Mouse (Mus musculus) kidney, postnatal 0 days (tissue): Measurements from ENCODE around the gene Fzd4. TPM values are rescaled to one million over a fixed set of nuclear protein-coding genes. Genes with fewer than 3 reads are reported as not detected.

ENCODE experiments used
- ATAC-seq: fragments of 200-750 bp; cut with Nextera tagmentation; replicated peaks from 2 replicates; pipeline ENCODE4 v1.8.0; 2017; ENCODE audit warnings: low read depth, moderate number of reproducible peaks, moderate TSS enrichment, moderate library complexity; ENCODE audit not compliant: low FRiP score
- DNase-seq: peaks from one replicate; pipeline ENCODE4 v3.0.0-alpha.2; 2016; ENCODE audit warnings: low spot score
- H3K27ac ChIP-seq: fragments of 300-500 bp; sonication (generic); 2 replicates; pipeline ENCODE4 v1.5.1; 2014; ENCODE audit warnings: mild to moderate bottlenecking
- H3K27me3 ChIP-seq: fragments of 300-500 bp; sonication (generic); 2 replicates; pipeline ENCODE4 v1.6.1; 2014; ENCODE audit warnings: low read length, mixed read lengths; ENCODE audit not compliant: insufficient read depth
- H3K36me3 ChIP-seq: fragments of 300-500 bp; sonication (generic); 2 replicates; pipeline ENCODE4 v1.6.1; 2014; ENCODE audit warnings: low read length, mixed read lengths; ENCODE audit not compliant: insufficient read depth
- H3K4me1 ChIP-seq: fragments of 300-500 bp; sonication (generic); replicated peaks from 2 replicates; pipeline ENCODE4 v1.6.1; 2014; ENCODE audit warnings: antibody characterized with exemption, low read length, mixed read lengths; ENCODE audit not compliant: insufficient read depth
- H3K4me2 ChIP-seq: fragments of 300-500 bp; sonication (generic); 2 replicates; pipeline ENCODE4 v1.6.1; 2014; ENCODE audit warnings: mild to moderate bottlenecking, low read length, moderate library complexity, mixed read lengths
- H3K4me3 ChIP-seq: fragments of 300-500 bp; sonication (generic); replicated peaks from 2 replicates; pipeline ENCODE4 v1.5.1; 2014; ENCODE audit warnings: low read depth, low read length
- H3K9ac ChIP-seq: fragments of 300-500 bp; sonication (generic); 2 replicates; pipeline ENCODE4 v1.6.1; 2014; ENCODE audit warnings: low read depth, low read length
- H3K9me3 ChIP-seq: fragments of 300-500 bp; sonication (generic); replicated peaks from 2 replicates; pipeline ENCODE4 v1.6.1; 2016; ENCODE audit warnings: low read length, inconsistent platforms, mixed read lengths
- CTCF ChIP-seq: IDR thresholded peaks from 2 replicates; pipeline ENCODE4 v1.5.1; 2016; ENCODE audit warnings: antibody characterized with exemption, low read depth, mild to moderate bottlenecking, moderate library complexity
- WGBS: fragments of 180-500 bp; shearing (Covaris S2); extraction: QIAGEN DNeasy Blood & Tissue Kit; methylation state at CpG from one replicate; pipeline ENCODE4 v1.1.7; 2014; 5-methylcytosine and 5-hydroxymethylcytosine counted together
- polyA plus RNA-seq: library from polyadenylated mRNA; unstranded; fragments of >200 nt; fragmentation: Nextera tagmentation; extraction: Ambion mirVana; gene quantifications from 2 replicates; pipeline ENCODE4 v1.2.1, GENCODE M21; 2015

Gene Fzd4
- polyA plus RNA-seq, 1 experiment from 2014 or later: 29.6 TPM

DNA sequence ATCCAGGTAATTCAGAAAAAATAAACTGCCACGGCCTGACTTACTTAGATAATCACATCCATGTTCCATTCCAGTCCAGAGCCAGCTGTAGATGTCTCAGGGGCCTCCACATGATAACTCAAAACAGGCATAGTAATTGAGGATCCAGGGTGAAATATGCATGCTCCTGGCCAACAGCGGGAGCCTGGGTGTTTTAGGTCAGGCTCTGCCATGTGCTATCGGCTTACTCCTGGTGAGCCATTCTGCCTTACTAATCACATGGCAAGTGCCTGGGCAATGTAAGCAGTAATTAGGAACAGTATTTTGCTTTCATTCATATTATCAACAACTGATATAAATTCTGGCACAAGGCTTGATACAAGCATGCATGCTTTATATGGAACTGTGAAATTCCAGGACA, 57.2 kb downstream of the Fzd4 start:
- H3K9me3 ChIP-seq: no peaks in the 10 kb centered on the region
- no peak overlapping the region for H3K4me2 ChIP-seq
- no peaks in the 10 kb centered on the region for H3K4me1 ChIP-seq
- H3K27ac ChIP-seq: no peak overlapping the region
- H3K36me3 ChIP-seq: no peaks in the 10 kb centered on the region
- no peak overlapping the region for H3K9ac ChIP-seq
- H3K4me3 ChIP-seq: no peak overlapping the region
- WGBS: 58% methylated on average over 3 of the region's 3 CpGs
- no peaks in the 10 kb centered on the region for H3K27me3 ChIP-seq
- ATAC-seq: no peak
- DNase-seq: peak; percentile 37
- no peak for TF ChIP-seq CTCF

Other genes starting within 250 kb of the Fzd4 start
- 41.6 and 45.5 TPM in 2 replicates for gene Tmem135, start 133 bp upstream of the Fzd4 start, polyA plus RNA-seq
- 114 TPM in 2 replicates for gene Prss23, start 122.8 kb downstream of the Fzd4 start, polyA plus RNA-seq
- gene Me3, start 228.0 kb downstream of the Fzd4 start, polyA plus RNA-seq: 39.5 and 41.1 TPM in 2 replicates